10 mouse cellular contexts compared by ENCODE assay signal in genomic region chr3:82274945-82275821, GRCm38 (mm10).
DNase-seq lines count a peak whose midpoint lies in the region; ATAC-seq and TF ChIP-seq lines count a peak whose summit lies in the region.
"Had no signal": no experiment of that assay in that cellular context is flagged by ENCODE, and none has a peak within 500 bp of the region (broad histone marks: within the 10 kb centered on the region; RNA-seq: fewer than 3 reads in every experiment).

No protein-coding gene starts in this region.

- H3K27me3 ChIP-seq in heart, embryonic 10.5 days (ENCODE audit: insufficient read depth, poor library complexity, severe bottlenecking): no peaks in the 10 kb centered on the region
- no peaks in the 10 kb centered on the region for H3K27me3 ChIP-seq in midbrain, postnatal 0 days (ENCODE audit: insufficient read depth, low read length)
- H3K27me3 ChIP-seq: embryonic facial prominence, embryonic 15.5 days; megakaryocyte, embryonic 14.5 days had no signal

- ATAC-seq in midbrain, postnatal 0 days (ENCODE audit: low FRiP score): peak; percentile 80

- no peak for TF ChIP-seq CTCF in gastrocnemius, adult 2 months (IDR thresholded peaks at IDR 0.05)
- no peak for TF ChIP-seq CTCF in midbrain, postnatal 0 days (IDR thresholded peaks at IDR 0.05)

- no peaks in the 10 kb centered on the region for H3K36me3 ChIP-seq in heart, embryonic 10.5 days
- no peaks in the 10 kb centered on the region for H3K36me3 ChIP-seq in midbrain, postnatal 0 days (ENCODE audit: insufficient read depth, low read length)
- H3K36me3 ChIP-seq: embryonic facial prominence, embryonic 15.5 days had no signal

- peaks cover 23% of the 10 kb centered on the region for H3K4me1 ChIP-seq in heart, embryonic 10.5 days
- peaks cover 2% of the 10 kb centered on the region; the same call in 1 of the 2 replicates for H3K4me1 ChIP-seq in midbrain, postnatal 0 days (ENCODE audit: insufficient read depth, low read length)
- H3K4me1 ChIP-seq: megakaryocyte, embryonic 14.5 days had no signal

- no peak for DNase-seq in gastrocnemius, adult 2 months
- DNase-seq in gastrocnemius, adult 8-10 months (ENCODE audit: low spot score in 2 of 2): no peak
- peak; percentile 40 for DNase-seq in brain, embryonic 18.5 days (ENCODE audit: low read depth, low spot score)
- no peak for DNase-seq in heart, embryonic 10.5 days (ENCODE audit: low spot score)
- DNase-seq in kidney, postnatal 36 days: peak; percentile 34 to 42
- DNase-seq in midbrain, postnatal 0 days (ENCODE audit: low spot score): peak; percentile 90
- DNase-seq in spleen, postnatal 14 days (ENCODE audit: low spot score in 2 of 2): no peak
- no peak for DNase-seq in spleen, adult 18-20 months

- H3K27ac ChIP-seq in gastrocnemius, adult 2 months: peak overlapping the region; percentile 43
- H3K27ac ChIP-seq in heart, embryonic 10.5 days: peak overlapping the region; percentile 88
- peak overlapping the region; percentile 64 for H3K27ac ChIP-seq in midbrain, postnatal 0 days (ENCODE audit: low read depth, low read length)
- H3K27ac ChIP-seq: embryonic facial prominence, embryonic 15.5 days had no signal

- intact Hi-C loops in gastrocnemius, adult 2 months (cut with DNase I): no loop called here

- 38% methylated on average over 7 of the region's 7 CpGs for WGBS in heart, embryonic 10.5 days
- WGBS in midbrain, postnatal 0 days: 32% methylated on average over 7 of the region's 7 CpGs

- no peaks in the 10 kb centered on the region for H3K9me3 ChIP-seq in heart, embryonic 10.5 days
- H3K9me3 ChIP-seq in midbrain, postnatal 0 days (ENCODE audit: low read length): no peaks in the 10 kb centered on the region
- H3K9me3 ChIP-seq: embryonic facial prominence, embryonic 15.5 days; megakaryocyte, embryonic 14.5 days had no signal

- no peak overlapping the region for H3K4me3 ChIP-seq in gastrocnemius, adult 2 months
- H3K4me3 ChIP-seq in heart, embryonic 10.5 days: peak overlapping the region; percentile 15; the same call in 1 of the 2 replicates
- no peak overlapping the region for H3K4me3 ChIP-seq in midbrain, postnatal 0 days (ENCODE audit: low read depth, low read length)
- H3K4me3 ChIP-seq: embryonic facial prominence, embryonic 15.5 days; megakaryocyte, embryonic 14.5 days had no signal

- H3K9ac ChIP-seq in midbrain, postnatal 0 days (replicated peaks; ENCODE audit: low read length, poor library complexity, severe bottlenecking): no peak overlapping the region
- H3K9ac ChIP-seq: embryonic facial prominence, embryonic 15.5 days had no signal

- no peak overlapping the region for H3K4me2 ChIP-seq in midbrain, postnatal 0 days (ENCODE audit: low read depth, low read length, poor library complexity, severe bottlenecking)
- H3K4me2 ChIP-seq: embryonic facial prominence, embryonic 15.5 days had no signal

Comparison
In these comparisons a context has a peak if more than half of its experiments do, and no peak if none do; other contexts are left out.
1. DNase-seq: peak in brain, embryonic 18.5 days (single experiment), kidney, postnatal 36 days (2 of 2) and midbrain, postnatal 0 days (single experiment); none in gastrocnemius, adult 2 months (single experiment), gastrocnemius, adult 8-10 months (0 of 2), heart, embryonic 10.5 days (single experiment), spleen, postnatal 14 days (0 of 2) and spleen, adult 18-20 months (0 of 2).
2. Peak in every context shown above with its lines, with median percentiles within 50 percentile points of each other: H3K27ac ChIP-seq.